Mouse (Mus musculus) ovary, postnatal 36 days (tissue): ENCODE data around the gene Fen1.
"Not testable (repeated sequence)": the region's sequence is repeated elsewhere in the genome, so short reads cannot be mapped to it uniquely, and the experiment has no call there.

ENCODE experiments used
- DNase-seq: peaks from one replicate; pipeline ENCODE4 v3.0.0; 2022; ENCODE audit warnings: low spot score, mixed read lengths

Fen1 gene

DNA sequence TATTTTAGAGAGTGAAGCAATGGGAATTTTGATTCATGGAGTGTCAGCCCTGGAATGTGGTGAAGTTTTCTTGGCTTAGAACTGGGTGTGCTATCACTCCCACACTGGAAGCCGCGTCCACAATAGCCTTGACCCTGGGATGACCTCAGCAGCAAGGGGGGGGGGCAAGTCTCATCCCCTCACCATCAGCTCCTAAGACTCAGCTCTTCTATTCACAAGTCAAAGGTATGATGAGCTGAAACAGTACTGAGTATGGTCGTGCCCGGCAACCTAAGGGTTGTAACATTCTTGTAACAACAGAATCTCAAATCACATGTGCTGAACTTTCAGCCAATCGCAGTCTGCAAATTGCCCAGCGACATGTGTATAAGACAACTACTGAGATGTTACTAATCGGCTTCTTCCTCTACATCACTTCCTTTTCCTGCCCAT, 27.0 kb downstream of the Fen1 start:
- no peak for DNase-seq

DNA sequence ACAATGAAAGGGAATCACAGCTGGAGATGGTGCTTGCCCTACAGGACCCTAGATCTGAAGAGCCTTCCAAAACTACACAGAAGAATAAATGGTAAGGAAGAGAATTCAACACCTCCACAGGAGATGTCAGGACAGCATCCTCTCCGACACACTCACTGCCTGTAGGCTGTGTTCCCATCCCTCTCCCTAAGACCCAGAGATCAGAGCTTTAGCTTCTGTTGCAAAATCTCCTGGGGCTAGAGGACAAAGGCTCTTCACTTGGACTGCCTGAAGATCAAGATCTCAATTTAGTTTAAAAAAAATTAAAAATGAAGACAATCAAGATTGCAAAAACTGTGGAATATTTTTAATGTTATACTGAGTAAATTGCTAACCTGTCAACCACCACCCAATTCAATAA, 27.5 kb downstream of the Fen1 start:
- DNase-seq = no peak

DNA sequence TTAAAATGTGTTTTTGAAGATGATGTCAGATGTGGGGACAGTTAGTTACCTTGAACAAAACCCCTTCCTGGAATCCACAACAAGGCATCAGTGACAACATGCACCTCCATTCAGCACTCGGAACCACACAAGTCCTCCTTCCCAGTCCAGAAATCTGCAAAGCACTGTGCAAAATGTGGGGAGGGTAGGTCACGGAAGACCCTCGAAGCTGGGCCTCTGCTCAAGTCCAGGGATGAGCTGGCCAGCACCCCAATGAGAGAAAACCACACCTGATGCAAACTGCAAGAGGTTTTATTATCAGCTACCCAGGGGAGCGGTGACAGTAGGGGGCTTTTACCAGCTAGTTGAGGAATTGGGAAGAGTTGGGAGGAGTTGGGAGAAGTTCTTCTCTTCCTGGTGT, 29.0 kb downstream of the Fen1 start:
- no peak for DNase-seq

DNA sequence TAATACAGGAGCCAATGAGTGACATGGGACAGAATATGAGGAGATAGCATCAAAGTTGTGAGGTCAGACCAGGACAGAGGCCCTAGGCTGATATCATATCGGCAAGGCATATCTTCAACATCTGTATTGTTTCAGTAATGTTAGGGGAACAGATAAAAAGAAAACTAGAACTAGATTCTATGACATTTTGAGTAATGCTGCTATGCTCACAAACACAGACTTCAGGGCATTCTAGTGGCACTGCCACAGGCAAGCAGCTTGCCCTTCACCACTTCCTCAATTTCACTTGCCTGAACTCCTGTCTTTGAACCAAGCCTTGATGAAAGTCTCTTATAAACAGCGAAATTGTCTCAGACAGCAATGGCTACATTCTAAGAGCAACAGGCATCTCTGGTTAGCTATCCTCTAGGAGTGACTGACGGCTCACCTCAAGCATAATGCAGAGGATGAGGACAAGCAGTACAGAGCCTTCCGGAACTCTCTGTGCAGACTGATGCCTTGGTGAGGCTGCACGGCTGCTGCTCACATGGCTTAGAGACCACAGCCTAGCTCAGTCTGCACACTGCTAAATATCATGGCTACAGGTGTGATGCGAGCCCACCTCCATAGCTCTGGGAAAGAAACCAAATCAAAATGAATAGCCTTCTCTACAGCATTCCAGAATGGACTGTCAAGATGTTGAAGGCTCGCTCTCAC, 30.0 kb downstream of the Fen1 start:
- no peak for DNase-seq

DNA sequence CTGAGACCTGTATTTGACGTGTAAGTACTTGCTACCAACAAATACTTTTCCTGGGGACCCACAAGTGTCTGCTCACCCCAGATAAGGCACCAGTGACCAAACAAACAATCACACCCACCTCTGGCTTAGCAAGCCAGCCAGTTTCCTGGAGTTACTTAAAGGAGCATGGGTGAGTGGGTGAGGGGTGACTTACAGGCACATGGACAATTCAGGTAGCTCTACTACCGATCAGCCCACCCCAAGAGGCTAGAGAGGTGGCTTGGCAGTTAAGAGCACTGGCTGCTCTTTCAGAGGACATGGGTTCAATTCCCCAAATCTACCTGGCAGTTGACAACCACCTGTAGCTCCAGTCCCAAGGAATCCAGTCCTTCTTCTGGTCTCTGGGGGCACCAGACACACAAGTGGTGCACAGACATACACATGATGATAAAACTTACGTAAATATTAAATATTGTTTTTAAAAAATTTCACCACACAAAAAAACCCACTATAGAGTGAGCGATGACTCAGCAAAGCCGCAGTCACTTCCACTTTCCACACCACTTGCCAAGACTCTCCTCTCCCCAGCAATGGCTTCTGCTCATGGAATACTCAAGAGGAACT, 30.8 kb downstream of the Fen1 start:
- DNase-seq = no peak

DNA sequence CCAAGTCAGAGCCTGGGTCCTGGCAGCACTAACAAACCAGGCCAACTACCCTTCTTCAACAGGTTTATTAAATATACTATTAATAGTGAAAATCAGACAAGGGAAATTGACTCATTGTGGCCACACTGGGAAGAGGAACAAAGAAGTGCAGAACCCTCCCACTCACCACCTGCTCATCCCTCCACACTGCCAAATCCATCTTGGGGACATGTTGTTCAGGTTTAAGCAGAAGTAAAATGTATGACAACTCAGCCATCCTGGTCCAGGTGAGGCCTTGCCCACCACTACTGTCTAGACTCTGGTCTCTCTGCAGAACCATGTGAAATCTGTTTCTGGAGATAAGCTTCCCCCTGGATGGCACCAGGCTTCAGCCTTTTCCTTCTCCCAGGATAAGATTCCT, 32.1 kb downstream of the Fen1 start:
- no peak for DNase-seq

DNA sequence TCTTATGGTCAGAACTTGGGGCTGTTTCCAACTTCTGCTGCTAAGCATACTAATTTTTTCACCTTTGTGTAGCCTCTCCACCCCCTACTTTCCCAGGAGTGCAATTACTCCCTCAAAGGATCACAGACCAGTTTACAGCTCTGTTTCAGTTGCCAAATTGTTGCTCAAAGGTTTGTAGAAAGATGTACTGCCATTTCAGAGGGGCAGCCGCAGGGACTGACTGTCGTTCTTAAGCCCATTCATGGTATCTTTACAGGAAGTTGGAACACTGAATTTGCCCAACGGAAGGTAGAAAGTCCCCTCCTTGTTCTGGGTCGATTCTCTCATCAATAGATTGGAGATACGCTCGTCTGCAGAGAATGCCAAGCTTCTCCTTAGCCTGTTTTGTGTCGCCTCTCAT, 32.6 kb downstream of the Fen1 start:
- DNase-seq = no peak

DNA sequence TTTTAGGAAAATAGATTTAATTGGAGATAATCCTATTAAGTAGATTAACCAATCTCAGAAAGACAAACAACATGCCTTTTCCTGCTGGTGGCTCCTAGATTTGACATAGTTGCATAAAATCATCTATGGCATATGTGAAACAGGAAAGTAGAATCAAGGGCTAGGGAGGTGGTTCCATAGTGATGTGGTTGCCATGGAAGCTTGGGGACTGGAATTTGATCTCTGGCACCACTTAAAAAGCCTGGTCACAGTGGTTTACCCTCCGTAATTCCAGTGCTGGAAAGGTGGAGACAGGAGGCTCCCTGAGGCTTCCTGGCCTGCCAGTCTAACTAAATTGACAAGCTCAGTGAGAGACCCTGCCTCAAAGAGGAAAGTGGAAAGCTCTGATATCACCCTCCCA, 33.5 kb downstream of the Fen1 start:
- no peak for DNase-seq

DNA sequence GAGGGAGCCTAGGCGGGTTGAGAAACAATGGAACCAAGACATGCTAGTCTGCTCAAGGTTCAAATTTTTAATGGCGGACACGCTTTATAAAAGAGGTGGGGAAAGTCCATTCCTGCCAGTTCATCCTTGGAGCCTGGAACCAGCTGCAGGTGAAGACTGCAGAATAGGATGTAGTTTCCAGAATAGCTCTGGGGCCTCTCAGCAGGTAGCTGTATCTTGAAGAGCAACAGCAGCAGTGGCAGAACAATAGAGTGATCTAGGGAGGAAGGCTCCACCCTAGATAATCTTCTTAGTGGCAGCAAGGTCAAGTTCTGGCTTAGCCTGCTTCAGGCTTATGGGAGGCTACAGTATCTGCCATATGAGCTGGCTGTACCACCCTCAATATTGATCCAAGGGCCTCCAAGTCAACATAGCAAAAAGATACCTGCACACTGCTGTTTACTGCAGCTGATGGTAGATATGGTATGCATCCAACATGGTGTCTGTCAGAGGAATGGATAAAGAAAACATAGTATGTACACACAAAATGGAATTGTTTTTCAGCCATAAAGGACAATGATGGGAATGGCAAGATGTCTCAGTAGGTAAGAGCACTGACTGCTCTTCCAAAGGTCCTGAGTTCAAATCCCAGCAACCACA, 34.2 kb downstream of the Fen1 start:
- not testable (repeated sequence) for DNase-seq

DNA sequence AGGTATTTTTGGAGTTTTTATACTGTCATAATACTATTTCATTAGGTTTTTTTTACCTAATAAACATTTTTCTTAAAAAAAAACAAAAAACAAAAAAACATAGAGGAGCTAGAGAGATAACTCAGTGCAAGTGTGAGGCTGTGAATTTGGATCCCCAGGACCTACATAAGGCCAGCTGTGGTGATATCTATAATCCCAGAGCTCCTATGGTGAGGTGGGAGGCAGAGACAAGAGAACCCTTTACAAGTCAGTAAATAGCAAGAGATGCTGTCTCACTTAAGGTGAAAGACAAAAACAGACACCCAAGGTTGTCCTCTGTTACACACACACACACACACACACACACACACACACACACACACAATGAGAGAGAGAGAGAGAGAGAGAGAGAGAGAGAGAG, 34.8 kb downstream of the Fen1 start:
- no peak for DNase-seq

DNA sequence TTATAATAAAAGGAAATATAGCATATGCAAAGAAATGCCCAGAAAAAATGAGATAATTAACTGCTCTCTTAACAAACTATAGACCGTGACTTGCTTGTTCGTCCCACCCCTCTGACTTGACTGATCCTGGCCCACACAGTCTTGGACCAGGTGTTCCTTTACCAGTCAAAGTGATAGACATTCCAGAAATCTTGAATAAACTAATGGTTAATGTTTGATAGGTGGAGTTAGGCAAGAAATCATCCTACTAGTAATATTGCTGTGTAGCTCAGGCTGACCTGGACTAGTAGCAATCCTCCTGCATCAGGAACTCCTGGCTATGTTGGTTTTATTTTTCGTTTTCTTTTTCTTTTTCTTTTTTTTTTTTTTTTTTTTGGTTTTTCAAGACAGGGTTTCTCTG, 35.5 kb downstream of the Fen1 start:
- DNase-seq = no peak

DNA sequence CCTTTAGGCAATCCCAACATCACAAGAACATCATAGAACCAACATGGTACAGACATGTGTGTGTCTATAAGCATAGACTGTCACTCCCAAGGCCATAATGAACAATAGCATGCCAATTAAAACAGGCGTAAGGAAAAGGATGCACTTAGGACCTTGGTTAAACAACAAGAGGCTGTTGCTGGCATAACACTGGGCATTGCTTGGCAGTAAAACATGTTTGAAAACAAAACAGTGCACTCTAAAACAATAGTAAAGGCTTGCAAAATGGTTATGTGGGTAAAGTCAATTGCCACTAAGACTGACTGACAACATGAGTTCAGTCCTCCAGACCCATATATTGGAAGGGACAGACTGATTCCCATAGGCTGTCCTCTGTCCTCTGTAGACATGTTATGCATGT, 36.0 kb downstream of the Fen1 start:
- DNase-seq = no peak

DNA sequence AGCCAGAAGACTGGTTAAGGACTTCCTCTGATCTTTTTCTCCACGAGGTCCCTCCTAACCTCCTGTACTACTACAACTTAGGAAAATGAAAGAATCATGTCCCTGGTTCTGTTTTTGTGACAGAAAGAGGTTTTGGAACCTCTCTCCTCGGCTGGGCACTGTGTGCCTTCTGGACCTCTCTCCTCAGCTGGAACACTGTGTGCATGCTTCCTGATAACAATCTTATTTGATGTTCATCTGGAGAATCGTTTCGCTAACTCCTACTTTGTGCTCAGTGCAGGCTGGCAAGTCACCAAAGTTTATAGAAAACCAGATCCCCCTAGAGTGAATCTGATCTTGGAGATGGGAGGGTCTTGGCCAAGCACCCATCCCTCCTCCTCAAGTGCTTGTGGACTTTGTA, 36.9 kb downstream of the Fen1 start:
- DNase-seq = no peak

DNA sequence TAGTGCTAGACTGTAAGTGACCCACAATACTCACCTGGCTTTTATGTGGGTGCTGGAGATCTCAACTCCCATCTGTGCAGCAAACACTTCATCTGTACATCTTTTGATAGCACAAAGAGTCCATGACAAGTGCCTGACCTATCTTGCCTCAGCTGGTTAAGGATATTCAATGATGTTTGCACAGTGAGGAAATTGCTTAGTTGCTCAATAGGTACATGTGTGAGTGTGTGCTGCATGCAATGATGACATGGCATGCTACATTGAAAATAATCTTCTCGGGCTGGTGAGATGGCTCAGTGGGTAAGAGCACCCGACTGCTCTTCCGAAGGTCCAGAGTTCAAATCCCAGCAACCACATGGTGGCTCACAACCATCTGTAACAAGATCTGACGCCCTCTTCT, 38.0 kb downstream of the Fen1 start:
- DNase-seq = not testable (repeated sequence)

DNA sequence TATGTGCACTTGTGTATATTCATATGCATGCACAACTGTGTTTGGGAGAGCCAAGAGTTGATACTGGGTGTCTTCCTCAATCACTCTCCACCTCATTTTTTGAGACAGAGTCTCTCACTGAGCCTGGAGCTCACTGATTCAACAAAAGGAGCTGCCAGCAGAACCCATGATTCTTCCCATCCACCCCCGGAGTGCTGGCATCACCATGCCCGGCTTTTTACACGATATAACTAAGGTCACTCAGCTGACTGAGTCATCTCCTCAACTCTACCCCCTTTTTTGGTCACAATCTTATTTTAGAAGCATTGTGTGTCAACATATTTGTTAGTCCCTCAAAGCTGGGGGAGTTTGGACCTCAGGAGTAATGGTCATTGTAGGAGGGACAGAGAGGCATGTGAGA, 40.1 kb downstream of the Fen1 start:
- DNase-seq = no peak

DNA sequence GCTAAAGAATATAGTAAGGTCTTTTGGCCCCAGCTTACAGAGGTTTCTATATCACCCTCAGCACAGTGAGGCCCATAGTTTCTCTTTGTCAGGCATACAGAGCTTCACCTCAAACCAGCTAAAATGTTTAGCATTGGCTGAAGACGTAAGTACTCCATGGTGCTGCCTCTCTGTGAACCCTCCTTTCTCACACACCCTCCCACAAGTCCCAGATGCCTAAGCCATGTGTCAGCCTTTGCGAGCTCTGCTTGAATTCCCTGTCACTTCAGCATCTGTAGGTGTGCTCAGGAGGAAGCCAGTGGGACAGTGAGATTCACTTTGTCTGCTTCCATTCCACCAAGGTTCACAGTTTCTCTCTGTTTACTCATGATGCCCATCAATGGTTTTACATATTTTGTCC, 46.2 kb downstream of the Fen1 start:
- no peak for DNase-seq

DNA sequence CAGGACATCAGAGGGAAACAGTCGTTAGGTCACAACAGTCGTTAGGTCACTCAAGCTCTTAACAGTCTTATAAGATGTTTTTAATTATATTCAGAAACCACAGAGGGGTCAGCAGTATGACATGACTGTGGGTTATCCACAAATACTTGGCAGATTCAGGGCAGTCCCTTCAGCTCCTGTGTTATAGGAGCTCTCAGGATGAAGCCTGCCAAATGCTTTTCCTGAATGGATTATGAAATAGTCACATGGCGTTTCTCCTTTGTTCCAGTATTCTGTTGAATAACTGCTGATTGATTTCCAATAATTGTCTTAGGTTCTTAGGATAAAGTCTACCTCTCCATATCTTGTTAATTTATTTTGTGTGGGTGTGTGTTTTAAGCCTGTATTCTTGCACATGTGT, 54.8 kb downstream of the Fen1 start:
- DNase-seq = no peak
